Mouse (Mus musculus) left cerebral cortex, adult 9 months (tissue): ENCODE results near the gene Nde1.
"Not testable (repeated sequence)": the region's sequence is repeated elsewhere in the genome, so short reads cannot be mapped to it uniquely, and the experiment has no call there.

Experiments used
- DNase-seq, 2 experiments: peaks; one replicate each; pipeline ENCODE4 v3.0.0; 2022; ENCODE audit warnings: low spot score in 2 of 2

The Nde1 gene

DNA sequence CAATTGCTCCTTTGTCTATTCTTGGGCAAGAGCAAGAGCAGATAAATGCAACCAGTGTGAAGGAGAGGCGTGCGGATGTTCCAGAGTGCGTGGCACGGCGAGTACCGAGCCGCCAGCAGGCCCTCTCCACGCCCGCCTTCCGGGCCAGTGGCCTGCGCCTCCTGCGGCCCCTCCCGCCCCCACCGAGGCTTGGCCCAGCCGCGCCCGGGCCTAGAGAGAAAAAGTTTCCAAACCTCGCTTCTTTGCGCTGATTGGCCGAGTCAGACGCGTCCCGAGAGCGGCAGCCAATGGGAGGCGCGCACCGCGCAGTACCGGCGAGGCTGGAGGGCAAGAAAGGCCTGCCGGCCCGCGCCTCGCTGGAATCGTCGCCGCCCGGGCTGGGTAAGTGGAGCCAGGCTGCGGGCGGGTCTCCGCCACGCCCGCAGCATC lies at the start of gene Nde1, which contains the start of gene Marf1:
Nde1 (plus strand) TSS at position 288 of the 429 bp plus-strand sequence.
Marf1 (minus strand) TSS at position 364 of the 429 bp plus-strand sequence.
- peak in 1 of 2 experiments; percentile 69 for DNase-seq

DNA sequence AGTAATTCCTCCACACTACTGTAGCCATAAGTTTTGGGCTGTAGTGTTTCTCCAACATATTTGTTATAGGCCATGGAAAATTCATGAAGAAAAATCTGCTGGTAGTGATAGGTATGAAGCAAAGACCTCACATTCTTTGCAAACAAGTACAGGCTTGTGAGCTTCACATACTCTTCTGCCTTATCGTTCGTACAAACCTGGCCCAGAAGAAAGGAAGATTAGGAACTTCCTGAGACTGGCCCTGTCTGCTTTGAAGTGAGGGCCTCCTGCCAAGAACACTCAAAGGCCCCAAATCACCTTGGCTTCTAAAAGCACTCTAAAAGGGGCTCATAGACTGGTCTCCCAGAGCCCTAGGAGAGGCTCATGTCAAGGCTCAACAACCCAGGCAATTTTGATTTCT lies 45.8 kb upstream of the Nde1 start:
- no peak for DNase-seq

DNA sequence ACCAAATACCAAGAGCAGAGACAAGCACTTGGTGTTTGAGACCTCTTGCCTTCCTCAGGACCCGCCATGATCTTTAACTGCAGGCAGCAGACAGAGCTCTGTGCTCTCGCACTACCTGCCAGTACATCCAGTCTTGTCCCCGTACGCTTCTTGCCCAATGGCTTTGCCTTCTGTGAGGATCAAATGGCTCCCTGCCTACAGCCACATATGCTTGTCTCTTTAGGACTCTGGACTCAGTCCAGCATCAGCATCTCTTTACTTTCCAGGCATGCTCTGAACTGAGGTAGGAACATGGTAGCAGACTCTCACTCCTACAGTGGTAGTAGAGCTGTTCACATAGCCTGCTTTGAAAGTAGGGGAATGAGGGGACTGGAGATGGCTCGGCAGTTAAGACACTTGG lies 42.1 kb upstream of the Nde1 start:
- DNase-seq = no peak

DNA sequence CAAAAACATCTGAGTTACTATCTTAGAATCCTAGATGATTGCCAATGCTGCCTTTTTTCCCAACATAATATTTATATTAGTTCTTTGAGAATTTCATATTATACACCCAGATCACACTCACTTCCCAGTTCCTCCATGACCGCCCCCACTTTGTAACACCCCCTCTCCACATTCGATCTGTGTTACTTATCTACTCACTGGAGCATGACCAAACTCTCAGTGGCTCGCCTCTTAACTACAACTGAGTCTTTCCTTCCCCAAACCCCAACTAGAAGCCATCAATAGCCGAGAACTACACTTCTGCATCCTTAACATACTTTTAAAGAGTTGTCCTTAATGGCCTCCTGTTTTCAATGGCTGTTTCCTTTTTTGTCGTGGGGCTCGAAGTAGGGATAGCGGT lies 41.5 kb upstream of the Nde1 start:
- DNase-seq = no peak

DNA sequence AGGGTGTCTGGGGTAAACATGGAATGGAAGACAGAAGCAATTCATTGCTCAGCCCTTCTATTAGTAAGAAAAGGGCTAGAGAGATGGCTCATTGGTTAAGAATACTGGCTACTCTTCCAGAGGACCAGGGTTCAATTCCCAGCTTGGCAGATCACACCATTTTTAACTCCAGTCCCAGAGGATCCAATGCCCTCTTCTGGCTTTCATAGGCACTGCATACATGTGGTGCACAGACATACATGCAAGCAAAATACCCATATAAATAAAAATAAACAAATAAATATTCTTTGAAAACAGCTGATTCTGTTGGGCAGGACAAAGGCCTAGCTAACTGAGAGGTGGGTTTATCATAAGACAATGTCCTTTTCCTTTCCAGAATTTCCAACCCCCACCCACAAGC lies 40.5 kb upstream of the Nde1 start:
- no peak for DNase-seq

DNA sequence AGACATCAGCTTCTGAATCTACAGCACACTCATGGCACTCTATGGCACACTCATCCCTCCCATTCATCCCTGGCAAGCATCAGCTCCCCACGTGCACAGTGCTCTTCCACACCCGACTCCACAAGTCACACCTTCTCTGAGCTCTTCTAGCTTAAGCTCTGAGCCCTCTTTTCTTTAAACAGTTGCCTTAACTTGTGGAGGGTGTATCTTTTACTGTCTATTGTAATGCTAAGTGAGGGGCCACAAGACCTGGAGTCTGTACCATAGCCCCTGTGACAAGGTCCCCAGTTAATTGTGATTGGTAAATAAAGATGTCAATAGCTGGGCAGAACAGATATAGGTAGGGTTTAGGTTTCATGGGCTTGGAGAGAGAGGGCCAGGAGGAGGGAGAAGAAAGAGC lies 39.2 kb upstream of the Nde1 start:
- no peak for DNase-seq

DNA sequence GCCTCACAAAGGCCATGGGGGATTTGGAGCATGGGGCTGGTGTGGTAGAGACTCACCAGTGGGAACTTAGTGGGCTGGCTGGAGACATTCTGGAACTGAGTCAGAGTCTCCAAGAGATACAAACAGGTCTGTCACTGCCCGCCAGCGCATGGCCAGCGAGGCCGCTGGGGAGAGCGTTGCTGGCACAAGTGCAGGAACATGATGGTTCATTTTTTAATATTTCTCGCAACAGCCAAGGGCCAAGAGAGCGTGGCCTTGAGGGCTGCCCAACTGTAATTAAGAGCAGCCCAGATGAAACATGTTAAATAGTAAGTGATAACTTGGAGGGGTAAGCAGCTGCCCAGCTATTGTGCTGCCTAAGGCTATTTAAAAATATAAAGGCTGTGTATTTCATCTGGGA lies 38.4 kb upstream of the Nde1 start:
- no peak for DNase-seq

DNA sequence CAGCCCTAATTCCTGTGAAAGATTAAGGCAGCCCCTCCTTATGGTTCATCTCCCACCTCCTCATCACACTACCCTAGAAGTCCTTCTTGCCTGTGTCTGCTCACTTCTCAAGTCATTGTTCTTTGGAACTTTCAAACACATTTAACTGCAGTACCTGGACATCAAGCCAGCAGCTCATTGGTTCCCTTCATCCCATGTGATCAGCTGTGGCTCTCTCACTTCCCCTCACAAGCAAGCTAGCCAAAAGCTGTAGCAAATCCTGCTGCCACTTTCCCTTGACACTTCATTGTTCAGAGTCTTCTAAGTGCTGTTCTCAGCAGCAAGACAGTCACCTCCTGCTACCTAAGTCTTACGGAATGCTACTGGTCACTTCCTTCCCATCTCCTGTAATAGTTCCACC lies 37.8 kb upstream of the Nde1 start:
- DNase-seq = no peak

DNA sequence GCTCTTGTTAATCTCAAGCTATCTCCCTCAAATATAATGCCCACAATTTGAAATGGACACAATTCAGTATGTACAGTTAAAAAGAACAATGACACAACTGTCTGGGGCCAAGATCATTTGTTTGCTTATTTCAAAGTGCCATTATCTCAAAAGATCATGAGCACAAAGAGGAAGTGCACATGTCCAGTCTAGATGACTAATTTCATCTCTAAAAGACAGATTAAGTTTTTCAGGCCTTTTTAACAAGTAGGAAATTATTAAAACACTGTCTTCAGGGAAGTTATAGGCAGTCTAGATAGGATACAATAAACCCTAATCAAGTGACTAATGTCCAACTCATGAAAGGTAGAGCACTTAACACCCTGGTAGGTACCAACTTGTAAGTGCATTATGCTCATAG lies 34.1 kb upstream of the Nde1 start:
- DNase-seq = no peak

DNA sequence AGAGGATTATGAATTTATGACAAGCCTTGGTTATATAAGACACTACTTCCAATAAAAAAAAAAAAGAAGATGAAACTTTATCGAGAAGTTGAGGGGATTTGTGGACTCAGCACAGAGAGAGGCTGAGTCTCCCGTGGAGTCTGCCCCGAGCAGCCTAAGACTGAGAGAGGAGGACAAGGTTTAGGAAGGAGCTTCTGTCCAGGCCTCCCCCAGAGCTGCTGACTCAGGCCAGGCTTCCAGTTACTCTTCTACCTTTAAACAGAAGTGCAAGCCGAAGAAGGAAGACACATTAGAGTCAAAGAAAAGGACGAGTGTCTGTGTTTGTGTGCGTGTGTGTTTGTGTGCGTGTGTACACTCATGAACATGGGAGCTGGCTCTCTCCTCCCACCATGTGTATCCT lies 32.3 kb upstream of the Nde1 start:
- DNase-seq = no peak

DNA sequence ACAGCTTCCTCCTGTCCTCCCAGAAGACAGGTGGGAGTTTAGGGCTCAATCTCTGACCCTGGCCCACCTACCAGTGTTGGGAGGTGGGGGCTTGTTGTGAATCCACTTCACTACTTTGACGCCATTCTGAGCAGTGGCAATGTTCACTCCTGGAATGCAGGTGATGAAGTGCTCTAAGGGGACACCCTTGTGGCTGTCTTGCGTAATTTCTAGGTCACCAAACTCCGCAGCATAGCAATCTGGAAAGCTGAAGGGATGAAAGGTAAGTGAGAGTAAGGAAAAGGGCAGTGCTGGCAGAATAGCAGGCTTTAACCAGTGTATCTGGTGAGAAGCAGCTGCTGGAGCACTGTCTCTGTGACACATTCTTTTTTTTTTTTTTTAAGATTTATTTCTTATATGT lies 31.7 kb upstream of the Nde1 start:
- DNase-seq = no peak

DNA sequence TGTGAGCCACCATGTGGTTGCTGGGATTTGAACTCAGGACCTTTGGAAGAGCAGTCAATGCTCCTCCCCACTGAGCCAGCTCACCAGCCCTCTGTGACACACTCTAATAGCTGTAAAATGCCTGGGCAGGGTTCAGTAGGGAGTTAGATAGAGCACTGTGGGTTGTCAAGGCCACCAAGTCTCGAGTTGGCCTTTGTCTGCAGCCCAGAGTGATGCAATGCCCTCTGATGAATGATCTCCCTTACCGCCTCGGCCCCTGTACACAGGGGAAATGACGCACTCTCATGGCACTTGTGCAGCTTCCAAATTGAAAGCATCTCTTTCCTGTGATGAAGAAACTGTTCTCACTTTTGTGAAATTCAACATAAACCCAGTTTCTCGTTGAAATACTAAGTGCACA lies 31.2 kb upstream of the Nde1 start:
- no peak for DNase-seq

DNA sequence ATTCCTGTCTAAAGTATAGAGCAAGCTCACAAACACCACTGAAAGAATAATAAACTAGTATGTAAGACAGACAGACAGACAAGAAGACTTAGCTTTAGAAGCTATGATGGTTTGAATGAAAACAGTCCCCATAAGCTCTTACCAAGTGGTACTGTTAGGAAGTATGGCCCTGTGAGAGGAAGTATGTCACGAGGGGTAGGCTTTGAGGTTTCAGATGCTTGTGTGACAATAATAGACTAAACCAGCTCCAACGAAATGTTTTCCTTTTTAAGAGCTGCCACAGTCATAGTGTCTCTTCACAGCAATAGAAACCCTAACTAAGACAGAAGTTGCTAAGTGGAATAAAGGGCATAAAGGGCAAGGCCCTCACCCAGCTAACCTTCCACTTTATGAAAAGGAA lies 28.1 kb upstream of the Nde1 start:
- no peak for DNase-seq

DNA sequence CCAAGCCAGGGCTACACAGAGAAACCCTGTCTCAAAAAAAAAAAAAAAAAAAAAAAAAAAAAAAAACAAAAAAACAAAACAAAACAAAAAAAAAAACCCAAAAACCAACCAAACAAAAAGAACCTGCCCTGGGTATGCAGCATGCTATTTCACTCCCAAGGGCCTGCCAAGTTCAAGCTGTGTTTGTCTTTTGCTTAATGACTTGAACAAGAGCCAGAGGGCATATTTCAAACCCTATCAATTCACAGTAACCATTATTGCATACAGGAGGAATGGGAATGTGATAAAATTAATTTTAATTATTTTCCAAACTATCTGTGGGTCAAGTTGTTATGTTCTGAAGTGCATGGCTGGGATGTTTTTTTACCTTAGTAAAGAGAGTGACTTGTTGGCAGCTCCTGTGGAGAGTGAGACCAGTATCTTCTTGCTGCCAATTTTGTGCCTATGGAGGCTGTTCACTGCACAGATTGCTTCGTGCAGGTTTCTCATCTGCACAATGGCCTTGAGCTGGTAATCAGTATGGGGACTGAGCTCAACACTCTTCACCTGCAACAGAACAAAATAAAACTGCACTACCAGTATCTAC lies 25.0 kb upstream of the Nde1 start:
- DNase-seq = no peak

DNA sequence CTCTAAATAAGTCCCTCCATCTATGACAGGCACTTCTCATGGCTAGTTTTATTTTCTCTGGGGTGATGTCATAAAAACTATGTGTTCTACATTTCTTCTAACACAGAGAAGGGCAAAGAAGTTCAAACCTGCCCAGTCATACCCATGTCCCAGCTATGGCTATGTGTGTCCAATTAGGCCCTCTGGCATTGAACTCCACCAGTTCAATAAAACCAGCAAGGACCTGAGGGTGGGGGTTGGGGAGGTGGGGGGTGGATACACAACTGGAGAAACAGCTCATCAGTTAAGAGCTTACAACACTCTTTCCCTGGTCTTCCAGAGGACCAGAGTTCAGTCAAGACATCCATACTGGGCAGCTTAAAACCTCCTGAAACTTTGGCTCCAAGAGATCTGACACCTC lies 24.0 kb upstream of the Nde1 start:
- no peak for DNase-seq

DNA sequence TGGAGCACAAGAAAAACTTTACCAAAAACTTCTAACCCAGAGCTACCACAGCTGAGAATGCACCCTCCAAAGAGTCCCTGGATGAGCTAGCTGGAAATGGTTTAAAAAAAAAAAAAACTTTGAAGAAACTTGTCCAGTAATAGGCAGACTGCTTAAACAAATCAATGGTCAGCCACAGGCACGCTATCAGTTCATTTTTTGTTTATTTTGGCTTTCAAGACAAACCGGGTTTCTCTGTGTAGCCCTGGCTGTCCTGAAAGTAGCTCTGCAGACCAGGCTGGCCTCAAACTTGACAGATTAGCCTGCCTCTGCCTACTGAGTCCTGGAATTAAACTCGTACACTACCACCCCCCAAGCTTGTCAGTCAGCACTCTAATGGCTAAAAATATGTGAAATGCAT lies 19.8 kb upstream of the Nde1 start:
- no peak for DNase-seq

DNA sequence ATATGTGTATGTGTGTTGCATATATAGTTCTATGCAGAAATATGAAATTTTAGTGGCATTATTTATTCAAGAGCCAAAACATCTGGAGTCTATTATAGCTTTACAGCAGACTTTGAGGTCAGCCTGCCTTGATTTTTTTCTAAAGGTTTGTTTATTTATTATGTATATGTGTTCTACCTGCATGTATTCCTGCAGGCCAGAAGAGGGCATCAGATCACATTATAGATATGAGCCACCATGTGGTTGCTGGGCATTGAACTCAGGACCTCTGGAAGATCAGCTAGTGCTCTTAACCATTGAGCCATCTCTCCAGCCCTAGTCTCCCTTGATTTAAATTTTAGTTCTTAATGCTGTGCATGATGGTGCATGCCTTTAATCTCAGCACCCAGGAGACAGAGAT lies 15.4 kb upstream of the Nde1 start:
- no peak for DNase-seq

DNA sequence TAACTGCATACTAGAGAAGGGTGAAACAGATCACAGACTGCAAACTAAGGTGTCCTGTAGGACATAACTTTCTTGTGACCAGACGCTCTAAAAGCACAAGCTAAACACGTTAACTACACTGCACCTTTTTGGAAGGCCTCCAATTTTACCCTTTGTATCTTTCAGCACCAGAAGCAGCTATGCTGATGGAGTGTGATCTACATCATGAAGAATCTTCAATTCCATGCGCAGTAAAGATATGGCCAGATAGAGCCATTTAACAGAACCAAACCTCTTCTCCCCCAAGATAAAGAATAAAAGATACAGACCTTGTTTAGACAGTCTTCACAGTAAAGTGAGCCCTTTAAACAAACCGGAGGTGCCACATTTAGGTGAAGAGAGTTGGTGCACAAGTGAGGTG lies 11.4 kb upstream of the Nde1 start:
- DNase-seq = no peak

DNA sequence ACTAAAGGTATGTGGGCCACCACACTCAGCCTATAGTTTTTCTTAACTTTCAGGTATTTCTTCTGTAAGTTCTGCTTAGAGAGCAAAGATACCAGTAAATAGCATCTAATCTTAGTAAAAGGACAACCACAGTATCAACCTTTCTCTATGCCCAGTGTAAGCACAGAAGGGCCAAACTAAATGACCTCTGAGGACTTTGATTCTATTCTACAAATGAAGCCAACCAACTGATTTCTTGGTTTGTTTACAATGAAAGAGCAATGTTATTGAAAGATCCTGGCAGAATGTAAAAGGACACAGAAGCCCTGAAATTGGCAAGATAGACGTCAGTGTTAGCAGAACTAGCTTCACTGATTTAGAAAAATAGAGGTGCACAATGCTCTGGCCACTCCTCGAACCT lies 7.4 kb upstream of the Nde1 start:
- DNase-seq = not testable (repeated sequence)

DNA sequence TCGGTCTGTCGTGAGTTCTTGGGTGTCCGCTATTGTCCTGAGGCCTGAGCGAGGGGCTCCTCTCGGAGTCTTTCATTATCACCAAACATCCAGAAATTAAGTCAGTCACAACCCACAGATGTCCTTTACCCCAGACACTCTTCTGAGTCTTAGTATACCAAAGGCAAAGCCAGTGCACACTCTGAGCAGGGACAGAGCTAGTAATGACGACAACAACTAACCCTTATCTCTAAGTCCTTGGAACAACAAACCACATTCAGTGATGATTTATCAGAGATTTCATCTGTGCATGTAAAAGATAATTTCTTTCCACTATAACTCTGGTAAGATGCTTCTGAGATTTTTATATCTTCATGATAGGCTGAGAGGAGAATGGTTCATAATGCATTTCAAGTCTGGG lies 6.8 kb upstream of the Nde1 start:
- no peak for DNase-seq

DNA sequence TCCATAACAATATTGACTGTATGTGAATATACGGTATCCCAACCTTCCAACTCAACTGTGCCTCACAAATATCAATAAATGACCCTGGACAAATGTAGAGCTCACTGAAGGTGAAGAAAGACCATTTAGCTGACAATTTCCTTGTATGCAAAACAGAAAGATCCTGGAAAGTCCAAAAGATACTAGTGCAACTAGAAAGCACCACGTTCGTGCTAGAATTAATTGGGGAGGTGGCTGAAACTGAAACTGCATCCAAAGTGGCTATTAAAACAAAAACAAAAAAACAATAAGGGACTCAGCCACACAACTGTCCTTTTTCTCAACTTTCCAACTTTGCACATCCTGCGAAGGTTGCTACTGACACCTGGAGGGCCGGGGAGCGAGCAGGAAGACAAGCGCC lies 4.5 kb upstream of the Nde1 start:
- no peak for DNase-seq

DNA sequence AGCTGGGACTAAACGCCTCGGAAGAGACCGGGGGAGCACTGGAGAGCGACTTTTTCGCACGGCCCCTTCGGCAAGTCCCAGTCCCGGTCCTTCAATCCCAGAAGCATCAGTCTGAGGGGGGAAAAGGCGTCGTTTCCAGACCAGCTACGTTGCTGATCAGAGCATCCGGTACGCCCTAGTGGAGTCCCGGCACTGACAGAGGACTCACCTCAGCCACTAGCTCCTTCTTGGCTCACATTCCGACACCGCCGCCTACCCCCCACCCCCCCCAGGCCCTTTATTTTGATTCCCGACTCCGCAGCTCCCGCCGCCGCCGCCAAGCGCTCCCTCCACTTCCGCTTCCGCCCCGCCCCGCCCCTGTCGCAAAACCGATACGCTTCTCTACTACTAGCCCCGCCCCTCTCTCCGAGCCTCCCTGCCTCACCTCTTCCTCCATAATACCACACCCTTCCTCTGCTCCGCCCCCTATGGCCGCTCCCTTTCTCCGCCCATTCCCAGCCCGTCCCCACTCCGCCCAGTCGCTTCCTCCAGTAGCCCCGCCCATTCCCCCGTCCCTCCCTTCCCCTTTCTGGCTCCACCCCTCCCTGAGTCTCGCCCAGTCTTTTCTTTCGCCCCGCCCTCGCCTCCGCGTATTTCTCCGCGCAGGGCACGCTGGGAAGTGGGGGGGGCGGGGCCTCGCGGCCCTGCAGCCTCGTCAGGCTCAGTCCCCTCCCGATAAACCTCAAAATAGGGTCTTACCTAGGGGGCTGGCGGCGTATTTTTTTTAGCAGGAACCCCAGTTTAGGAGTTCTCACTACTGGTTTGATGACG lies 3.9 kb upstream of the Nde1 start:
- DNase-seq = peak; percentile 96 to 99

DNA sequence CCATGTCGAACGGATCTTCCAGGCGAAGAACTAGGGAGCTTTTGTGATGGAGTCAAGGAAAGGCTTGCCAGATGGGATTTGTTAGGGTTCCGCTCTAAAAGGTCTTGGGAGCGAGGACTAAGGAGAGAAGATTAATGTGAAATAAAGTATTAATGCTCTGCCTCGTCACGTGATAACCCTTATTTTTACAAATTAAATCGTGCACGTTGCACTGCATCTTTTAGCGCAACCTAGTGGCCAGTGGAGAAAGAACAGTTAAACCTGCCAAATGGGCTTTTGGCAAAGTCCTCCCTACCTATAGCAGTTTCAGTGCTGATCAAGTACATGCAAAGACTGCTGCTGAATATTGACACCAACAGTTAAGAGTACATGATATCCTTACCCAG lies 3.3 kb upstream of the Nde1 start:
- peak; percentile 58 to 91 for DNase-seq

DNA sequence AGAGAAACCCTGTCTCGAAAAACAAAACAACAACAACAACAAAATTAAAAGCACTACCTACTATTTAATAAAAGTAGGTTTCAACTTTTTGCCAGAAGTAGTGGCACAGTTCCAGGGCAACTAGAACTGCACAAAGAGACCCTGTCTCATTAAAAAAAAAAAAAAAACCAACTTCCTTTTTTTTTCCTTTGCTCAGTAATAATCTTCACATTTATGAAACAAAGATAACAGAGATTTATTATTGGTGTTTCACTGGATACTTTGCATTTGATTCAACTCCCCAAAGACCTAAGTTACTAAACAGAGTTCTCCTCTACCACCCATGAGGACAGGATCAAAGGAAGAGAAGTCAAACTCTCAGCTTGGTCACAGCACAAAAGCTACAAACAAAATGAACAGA lies 2.1 kb upstream of the Nde1 start:
- DNase-seq = no peak
